ENCODE assay signal across 8 mouse cellular contexts in the genomic region with DNA sequence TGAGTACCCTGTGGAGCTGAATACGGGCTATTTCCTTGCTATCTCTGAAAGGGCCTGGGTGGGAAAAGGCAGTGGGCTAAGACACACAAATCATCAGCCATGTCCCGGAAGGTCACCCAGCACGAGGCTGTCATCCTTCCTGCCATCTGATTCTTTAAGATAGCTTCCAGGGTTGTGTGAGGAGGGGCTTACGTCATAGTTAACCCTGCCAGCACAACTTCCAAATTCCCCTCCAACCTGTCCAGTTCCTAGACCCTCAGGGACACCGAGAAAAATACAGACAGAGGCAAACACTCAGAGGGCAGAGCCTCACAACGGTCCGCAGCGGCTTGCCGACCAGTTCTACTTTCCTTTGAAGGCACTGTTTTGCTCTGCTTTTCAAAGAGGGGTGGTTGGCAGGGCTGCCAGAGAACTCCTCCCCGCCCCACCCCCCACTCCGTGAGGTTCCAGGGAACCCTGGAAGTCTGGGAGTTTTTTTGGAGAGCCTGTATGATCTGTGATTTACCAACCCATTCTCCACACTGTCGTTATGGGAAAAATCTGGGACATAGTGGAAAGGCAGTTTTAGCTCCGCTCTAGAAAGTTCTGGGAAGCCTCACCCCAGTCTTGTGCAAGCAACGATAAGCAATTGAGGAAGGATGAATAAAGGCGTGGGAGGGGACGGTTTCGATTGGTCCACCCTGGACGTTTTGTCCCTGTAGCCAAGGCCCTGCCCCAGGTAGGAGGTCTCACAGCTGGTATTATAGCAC. TPM values are rescaled to one million over a fixed set of nuclear protein-coding genes. Genes with fewer than 3 reads are reported as not detected.
DNase-seq lines count a peak whose midpoint lies in the region; ATAC-seq and TF ChIP-seq lines count a peak whose summit lies in the region.

No protein-coding gene starts in this region.

- peaks cover 43% of the 10 kb centered on the region for H3K4me1 ChIP-seq in forebrain, embryonic 10.5 days
- no peaks in the 10 kb centered on the region; the same call in 1 of the 2 replicates for H3K4me1 ChIP-seq in forebrain, postnatal 0 days (ENCODE audit: insufficient read depth)
- peaks cover 20% of the 10 kb centered on the region for H3K4me1 ChIP-seq in heart, embryonic 16.5 days (ENCODE audit: control insufficient read depth, insufficient read depth, low read length)
- H3K4me1 ChIP-seq in lung, postnatal 0 days (ENCODE audit: insufficient read depth, low read depth, low read length) = peaks cover 10% of the 10 kb centered on the region; the same call in 1 of the 2 replicates

- no peak overlapping the region for H3K9ac ChIP-seq in forebrain, postnatal 0 days
- H3K9ac ChIP-seq in heart, embryonic 16.5 days (ENCODE audit: low read length) = peak overlapping the region; percentile 50
- H3K9ac ChIP-seq in lung, postnatal 0 days (replicated peaks; ENCODE audit: low read depth) = no peak overlapping the region

- DNase-seq in forebrain, embryonic 10.5 days (ENCODE audit: extremely low spot score, low spot score) = no peak
- DNase-seq in forebrain, postnatal 0 days = no peak
- peak; percentile 56 for DNase-seq in adipocyte (ENCODE audit: low spot score)
- peak; percentile 74 for DNase-seq in lung, postnatal 0 days (ENCODE audit: low spot score)
- no peak for DNase-seq in retina, embryonic 14.5 days (ENCODE audit: low spot score)
- DNase-seq in thymus, postnatal 0 days (ENCODE audit: low spot score) = no peak
- no peak for DNase-seq in right cerebral cortex, postnatal 4 days

- TF ChIP-seq EP300 in lung, postnatal 0 days (IDR thresholded peaks at IDR 0.05) = no peak

- H3K9me3 ChIP-seq in forebrain, embryonic 10.5 days = no peaks in the 10 kb centered on the region
- H3K9me3 ChIP-seq in forebrain, postnatal 0 days (ENCODE audit: low read length) = no peaks in the 10 kb centered on the region
- H3K9me3 ChIP-seq in heart, embryonic 16.5 days (replicated peaks; ENCODE audit: control insufficient read depth, low read length) = no peaks in the 10 kb centered on the region
- H3K9me3 ChIP-seq in lung, postnatal 0 days (ENCODE audit: low read length) = no peaks in the 10 kb centered on the region

- no peak overlapping the region for H3K27ac ChIP-seq in forebrain, embryonic 10.5 days
- H3K27ac ChIP-seq in forebrain, postnatal 0 days (ENCODE audit: low read depth, low read length) = no peak overlapping the region
- H3K27ac ChIP-seq in heart, embryonic 16.5 days (ENCODE audit: low read length) = peak overlapping the region; percentile 31
- peak overlapping the region; percentile 34; the same call in 1 of the 2 replicates for H3K27ac ChIP-seq in lung, postnatal 0 days (ENCODE audit: low read length)

- no peak for ATAC-seq in forebrain, postnatal 0 days
- no peak for ATAC-seq in heart, embryonic 16.5 days (replicated peaks; ENCODE audit: extremely low read depth, insufficient read depth, low FRiP score)
- peak; percentile 49 for ATAC-seq in lung, postnatal 0 days

- H3K27me3 ChIP-seq in forebrain, embryonic 10.5 days (ENCODE audit: poor library complexity, severe bottlenecking) = peaks cover 36% of the 10 kb centered on the region
- H3K27me3 ChIP-seq in forebrain, postnatal 0 days (ENCODE audit: insufficient read depth, low read length) = no peaks in the 10 kb centered on the region
- no peaks in the 10 kb centered on the region; the same call in 1 of the 2 replicates for H3K27me3 ChIP-seq in heart, embryonic 16.5 days (ENCODE audit: control insufficient read depth, insufficient read depth, low read length)
- no peaks in the 10 kb centered on the region for H3K27me3 ChIP-seq in lung, postnatal 0 days (replicated peaks; ENCODE audit: insufficient read depth, low read length)

- no peaks in the 10 kb centered on the region for H3K36me3 ChIP-seq in forebrain, embryonic 10.5 days (replicated peaks)
- H3K36me3 ChIP-seq in forebrain, postnatal 0 days (ENCODE audit: insufficient read depth) = no peaks in the 10 kb centered on the region
- no peaks in the 10 kb centered on the region for H3K36me3 ChIP-seq in heart, embryonic 16.5 days (ENCODE audit: control insufficient read depth, insufficient read depth)
- H3K36me3 ChIP-seq in lung, postnatal 0 days (ENCODE audit: insufficient read depth, low read length) = no peaks in the 10 kb centered on the region

- H3K4me3 ChIP-seq in forebrain, embryonic 10.5 days = peak overlapping the region; percentile 14; the same call in 1 of the 2 replicates
- no peak overlapping the region for H3K4me3 ChIP-seq in forebrain, postnatal 0 days (ENCODE audit: low read depth, low read length)
- peak overlapping the region; percentile 54 for H3K4me3 ChIP-seq in heart, embryonic 16.5 days (ENCODE audit: low read length)
- peak overlapping the region; percentile 24 for H3K4me3 ChIP-seq in lung, postnatal 0 days (ENCODE audit: low read depth, low read length)

- H3K4me2 ChIP-seq in forebrain, postnatal 0 days (ENCODE audit: low read depth) = no peak overlapping the region
- peak overlapping the region; percentile 88 for H3K4me2 ChIP-seq in heart, embryonic 16.5 days (ENCODE audit: low read depth, low read length)
- H3K4me2 ChIP-seq in lung, postnatal 0 days (replicated peaks; ENCODE audit: low read depth, low read length) = peak overlapping the region; percentile 68

- TF ChIP-seq CTCF in forebrain, postnatal 0 days (IDR thresholded peaks at IDR 0.05; ENCODE audit: low read depth) = no peak
- no peak for TF ChIP-seq CTCF in lung, postnatal 0 days (IDR thresholded peaks at IDR 0.05)

- 37% methylated on average over 18 of the region's 18 CpGs for WGBS in forebrain, embryonic 10.5 days
- WGBS in forebrain, postnatal 0 days = 24% methylated on average over 18 of the region's 18 CpGs
- 39% methylated on average over 18 of the region's 18 CpGs for WGBS in heart, embryonic 16.5 days
- WGBS in lung, postnatal 0 days = 29% methylated on average over 18 of the region's 18 CpGs

RNA-seq across cellular contexts. Expression of gene Mst1r, which starts 1.9 kb away (rescaled TPM):
- polyA plus RNA-seq in forebrain, embryonic 10.5 days (2016; fragmentation: Nextera tagmentation; extraction: Ambion mirVana) = 0.49 and 0.60 TPM in 2 replicates
- total RNA-seq in forebrain, postnatal 0 days (2014; rRNA removed) = 0.86 and 1.0 TPM in 2 replicates
- polyA plus RNA-seq in forebrain, postnatal 0 days (2015; fragmentation: Nextera tagmentation; extraction: Ambion mirVana) = 0.48 and 1.0 TPM in 2 replicates
- polyA plus RNA-seq in heart, embryonic 16.5 days (2015; fragmentation: Nextera tagmentation; extraction: Ambion mirVana) = 2.4 and 2.8 TPM in 2 replicates
- polyA plus RNA-seq in lung, postnatal 0 days (2015; fragmentation: Nextera tagmentation; extraction: Ambion mirVana) = 3.1 and 3.5 TPM in 2 replicates
- polyA plus RNA-seq in thymus, postnatal 0 days (2015; fragmentation: Nextera tagmentation; extraction: Ambion mirVana) = 1.6 and 2.4 TPM in 2 replicates

RNA-seq across cellular contexts. Expression of gene Actl11, which starts 19.7 kb away (rescaled TPM):
- polyA plus RNA-seq in forebrain, embryonic 10.5 days (2016; fragmentation: Nextera tagmentation; extraction: Ambion mirVana) = not detected in 2 replicates
- not detected in 2 replicates for total RNA-seq in forebrain, postnatal 0 days (2014; rRNA removed)
- polyA plus RNA-seq in forebrain, postnatal 0 days (2015; fragmentation: Nextera tagmentation; extraction: Ambion mirVana) = not detected in 2 replicates
- polyA plus RNA-seq in heart, embryonic 16.5 days (2015; fragmentation: Nextera tagmentation; extraction: Ambion mirVana) = not detected in 2 replicates
- not detected in 2 replicates for polyA plus RNA-seq in lung, postnatal 0 days (2015; fragmentation: Nextera tagmentation; extraction: Ambion mirVana)
- not detected in 2 replicates for polyA plus RNA-seq in thymus, postnatal 0 days (2015; fragmentation: Nextera tagmentation; extraction: Ambion mirVana)

RNA-seq across cellular contexts. Expression of gene Mon1a, which starts 20.6 kb away (rescaled TPM):
- polyA plus RNA-seq in forebrain, embryonic 10.5 days (2016; fragmentation: Nextera tagmentation; extraction: Ambion mirVana) = 12.2 and 12.5 TPM in 2 replicates
- 18.9 and 22.2 TPM in 2 replicates for total RNA-seq in forebrain, postnatal 0 days (2014; rRNA removed)
- polyA plus RNA-seq in forebrain, postnatal 0 days (2015; fragmentation: Nextera tagmentation; extraction: Ambion mirVana) = 17.4 and 18.1 TPM in 2 replicates
- 11.0 and 13.1 TPM in 2 replicates for polyA plus RNA-seq in heart, embryonic 16.5 days (2015; fragmentation: Nextera tagmentation; extraction: Ambion mirVana)
- polyA plus RNA-seq in lung, postnatal 0 days (2015; fragmentation: Nextera tagmentation; extraction: Ambion mirVana) = 12.3 and 12.8 TPM in 2 replicates
- polyA plus RNA-seq in thymus, postnatal 0 days (2015; fragmentation: Nextera tagmentation; extraction: Ambion mirVana) = 17.2 and 17.9 TPM in 2 replicates

RNA-seq across cellular contexts. Expression of gene Camkv, which starts 26.9 kb away (rescaled TPM):
- polyA plus RNA-seq in forebrain, embryonic 10.5 days (2016; fragmentation: Nextera tagmentation; extraction: Ambion mirVana) = 17.5 and 18.6 TPM in 2 replicates
- 228 and 329 TPM in 2 replicates for total RNA-seq in forebrain, postnatal 0 days (2014; rRNA removed)
- polyA plus RNA-seq in forebrain, postnatal 0 days (2015; fragmentation: Nextera tagmentation; extraction: Ambion mirVana) = 194 and 197 TPM in 2 replicates
- polyA plus RNA-seq in heart, embryonic 16.5 days (2015; fragmentation: Nextera tagmentation; extraction: Ambion mirVana) = 0.77 and 2.3 TPM in 2 replicates
- 0.12 and 0.35 TPM in 2 replicates for polyA plus RNA-seq in lung, postnatal 0 days (2015; fragmentation: Nextera tagmentation; extraction: Ambion mirVana)
- polyA plus RNA-seq in thymus, postnatal 0 days (2015; fragmentation: Nextera tagmentation; extraction: Ambion mirVana) = 12.1 and 12.9 TPM in 2 replicates

RNA-seq across cellular contexts. Expression of gene Rbm6, which starts 35.5 kb away (rescaled TPM):
- 112 and 114 TPM in 2 replicates for polyA plus RNA-seq in forebrain, embryonic 10.5 days (2016; fragmentation: Nextera tagmentation; extraction: Ambion mirVana)
- total RNA-seq in forebrain, postnatal 0 days (2014; rRNA removed) = 77.8 and 78.3 TPM in 2 replicates
- 41.4 and 59.5 TPM in 2 replicates for polyA plus RNA-seq in forebrain, postnatal 0 days (2015; fragmentation: Nextera tagmentation; extraction: Ambion mirVana)
- polyA plus RNA-seq in heart, embryonic 16.5 days (2015; fragmentation: Nextera tagmentation; extraction: Ambion mirVana) = 48.3 and 48.8 TPM in 2 replicates
- 35.6 and 40.9 TPM in 2 replicates for polyA plus RNA-seq in lung, postnatal 0 days (2015; fragmentation: Nextera tagmentation; extraction: Ambion mirVana)
- polyA plus RNA-seq in thymus, postnatal 0 days (2015; fragmentation: Nextera tagmentation; extraction: Ambion mirVana) = 61.2 and 66.2 TPM in 2 replicates

Comparison
In these comparisons a context has a peak if more than half of its experiments do, and no peak if none do; other contexts are left out.
1. DNase-seq: peak in adipocyte (single experiment) and lung, postnatal 0 days (single experiment); none in forebrain, embryonic 10.5 days (single experiment), forebrain, postnatal 0 days (single experiment), retina, embryonic 14.5 days (single experiment), thymus, postnatal 0 days (single experiment) and right cerebral cortex, postnatal 4 days (single experiment).
2. H3K27ac ChIP-seq: peak in heart, embryonic 16.5 days (single experiment) and lung, postnatal 0 days (single experiment); none in forebrain, embryonic 10.5 days (single experiment) and forebrain, postnatal 0 days (single experiment).